Mouse (Mus musculus): Measurements from ENCODE around the gene Gm49405. TPM values are rescaled to one million over a fixed set of nuclear protein-coding genes. Genes with fewer than 3 reads are reported as not detected.
A peak's percentile ranks its signal among the peaks of the same experiment; 100 is the strongest.
"Not testable (repeated sequence)": the region's sequence is repeated elsewhere in the genome, so short reads cannot be mapped to it uniquely, and the experiment has no call there.

The Gm49405 gene
- total RNA-seq, 1 experiment from 2014 or later: 1.8 TPM

GRCm38 (mm10) chr19:4037154-4037787 is 36.8 kb downstream of the Gm49405 start:
- ATAC-seq (replicated peaks in 1 of 2; ENCODE audit: insufficient read depth in 1 of 2, low FRiP score in 2 of 2, low TSS enrichment in 1 of 2, low read depth in 1 of 2, poor library complexity in 2 of 2, severe bottlenecking in 2 of 2): not testable (repeated sequence)

- ATAC-seq (replicated peaks in 1 of 2; ENCODE audit: insufficient read depth in 1 of 2, low FRiP score in 2 of 2, low TSS enrichment in 1 of 2, low read depth in 1 of 2, poor library complexity in 2 of 2, severe bottlenecking in 2 of 2): peak; percentile 90 to 99
These were observed 37.4 kb downstream of the Gm49405 start, which contains the start of gene Gstp1 for GRCm38 (mm10) chr19:4037788-4038232. Gene Gstp1, minus strand, starts transcription at chr19:4037985.

GRCm38 (mm10) chr19:4040941-4041340 is 40.5 kb downstream of the Gm49405 start:
- ATAC-seq (replicated peaks in 1 of 2; ENCODE audit: insufficient read depth in 1 of 2, low FRiP score in 2 of 2, low TSS enrichment in 1 of 2, low read depth in 1 of 2, poor library complexity in 2 of 2, severe bottlenecking in 2 of 2): not testable (repeated sequence)

- ATAC-seq (replicated peaks in 1 of 2; ENCODE audit: insufficient read depth in 1 of 2, low FRiP score in 2 of 2, low TSS enrichment in 1 of 2, low read depth in 1 of 2, poor library complexity in 2 of 2, severe bottlenecking in 2 of 2): not testable (repeated sequence)
These were observed 41.1 kb downstream of the Gm49405 start for GRCm38 (mm10) chr19:4041500-4041899.

- no peak for ATAC-seq (replicated peaks in 1 of 2; ENCODE audit: insufficient read depth in 1 of 2, low FRiP score in 2 of 2, low TSS enrichment in 1 of 2, low read depth in 1 of 2, poor library complexity in 2 of 2, severe bottlenecking in 2 of 2)
These were observed 41.7 kb downstream of the Gm49405 start for GRCm38 (mm10) chr19:4042124-4042523.

GRCm38 (mm10) chr19:4044109-4044508 is 43.7 kb downstream of the Gm49405 start:
- ATAC-seq (replicated peaks in 1 of 2; ENCODE audit: insufficient read depth in 1 of 2, low FRiP score in 2 of 2, low TSS enrichment in 1 of 2, low read depth in 1 of 2, poor library complexity in 2 of 2, severe bottlenecking in 2 of 2): not testable (repeated sequence)

GRCm38 (mm10) chr19:4045966-4046865 is 45.8 kb downstream of the Gm49405 start, which contains the start of gene Gstp2:
Gene Gstp2, minus strand, starts transcription at chr19:4046023.
- ATAC-seq (replicated peaks in 1 of 2; ENCODE audit: insufficient read depth in 1 of 2, low FRiP score in 2 of 2, low TSS enrichment in 1 of 2, low read depth in 1 of 2, poor library complexity in 2 of 2, severe bottlenecking in 2 of 2): peak; percentile 53 to 83; a peak in 2 of 4 replicates

GRCm38 (mm10) chr19:4046866-4047254 is 46.4 kb downstream of the Gm49405 start:
- ATAC-seq (replicated peaks in 1 of 2; ENCODE audit: insufficient read depth in 1 of 2, low FRiP score in 2 of 2, low TSS enrichment in 1 of 2, low read depth in 1 of 2, poor library complexity in 2 of 2, severe bottlenecking in 2 of 2): no peak

GRCm38 (mm10) chr19:4047859-4048258 is 47.4 kb downstream of the Gm49405 start:
- 0 out of 4 replicates have a peak, but pooled peaks of 1 of the 2 experiments have one; percentile 53 for ATAC-seq (replicated peaks in 1 of 2; ENCODE audit: insufficient read depth in 1 of 2, low FRiP score in 2 of 2, low TSS enrichment in 1 of 2, low read depth in 1 of 2, poor library complexity in 2 of 2, severe bottlenecking in 2 of 2)

- not testable (repeated sequence) for ATAC-seq (replicated peaks in 1 of 2; ENCODE audit: insufficient read depth in 1 of 2, low FRiP score in 2 of 2, low TSS enrichment in 1 of 2, low read depth in 1 of 2, poor library complexity in 2 of 2, severe bottlenecking in 2 of 2)
These were observed 48.6 kb downstream of the Gm49405 start for GRCm38 (mm10) chr19:4049069-4049468.

GRCm38 (mm10) chr19:4051016-4051415 is 50.6 kb downstream of the Gm49405 start:
- ATAC-seq (replicated peaks in 1 of 2; ENCODE audit: insufficient read depth in 1 of 2, low FRiP score in 2 of 2, low TSS enrichment in 1 of 2, low read depth in 1 of 2, poor library complexity in 2 of 2, severe bottlenecking in 2 of 2): no peak

- peak in 1 of 2 experiments; percentile 47; a peak in 1 of 4 replicates for ATAC-seq (replicated peaks in 1 of 2; ENCODE audit: insufficient read depth in 1 of 2, low FRiP score in 2 of 2, low TSS enrichment in 1 of 2, low read depth in 1 of 2, poor library complexity in 2 of 2, severe bottlenecking in 2 of 2)
These were observed 51.5 kb downstream of the Gm49405 start for GRCm38 (mm10) chr19:4051741-4052515.

GRCm38 (mm10) chr19:4052516-4053030 is 52.1 kb downstream of the Gm49405 start:
- ATAC-seq (replicated peaks in 1 of 2; ENCODE audit: insufficient read depth in 1 of 2, low FRiP score in 2 of 2, low TSS enrichment in 1 of 2, low read depth in 1 of 2, poor library complexity in 2 of 2, severe bottlenecking in 2 of 2): no peak

GRCm38 (mm10) chr19:4054613-4055012 is 54.2 kb downstream of the Gm49405 start:
- no peak for ATAC-seq (replicated peaks in 1 of 2; ENCODE audit: insufficient read depth in 1 of 2, low FRiP score in 2 of 2, low TSS enrichment in 1 of 2, low read depth in 1 of 2, poor library complexity in 2 of 2, severe bottlenecking in 2 of 2)
